Mouse (Mus musculus) thymus, adult 2 months (tissue): Measurements from ENCODE around the gene Mcat. TPM values are rescaled to one million over a fixed set of nuclear protein-coding genes. Genes with fewer than 3 reads are reported as not detected.

Source experiments
- DNase-seq: peaks from one replicate; pipeline ENCODE4 v3.0.0; 2021
- H3K27ac ChIP-seq: fragments of 200-500 bp; 2 replicates; pipeline ENCODE4 v1.5.1; 2012; ENCODE audit warnings: low read length, control low read depth; ENCODE audit not compliant: control insufficient read depth, insufficient read depth
- H3K27me3 ChIP-seq: fragments of 200-500 bp; 2 replicates; pipeline ENCODE4 v1.6.1; 2012; ENCODE audit warnings: mild to moderate bottlenecking, low read length, moderate library complexity, mixed read lengths; ENCODE audit not compliant: control insufficient read depth, insufficient read depth
- H3K36me3 ChIP-seq: fragments of 200-500 bp; 2 replicates; pipeline ENCODE4 v1.6.1; 2012; ENCODE audit warnings: mild to moderate bottlenecking, low read length, moderate library complexity; ENCODE audit not compliant: control insufficient read depth, insufficient read depth
- H3K4me1 ChIP-seq: fragments of 200-500 bp; replicated peaks from 2 replicates; pipeline ENCODE4 v1.6.1; 2012; ENCODE audit warnings: low read length; ENCODE audit not compliant: control insufficient read depth, insufficient read depth
- H3K4me3 ChIP-seq: fragments of 200-500 bp; 2 replicates; pipeline ENCODE4 v1.5.1; 2012; ENCODE audit warnings: mild to moderate bottlenecking, low read length, control low read depth, moderate library complexity; ENCODE audit not compliant: control insufficient read depth, insufficient read depth
- CTCF ChIP-seq: fragments of 200-500 bp; IDR thresholded peaks from 2 replicates; pipeline ENCODE4 v1.5.1; 2012; ENCODE audit warnings: mild to moderate bottlenecking, control low read depth, low read length, moderate library complexity, borderline replicate concordance; ENCODE audit not compliant: control insufficient read depth, poor library complexity, insufficient read depth; ENCODE audit errors: extremely low read depth
- POLR2A ChIP-seq: fragments of 200-500 bp; IDR thresholded peaks from 2 replicates; pipeline ENCODE4 v1.6.1; 2012; ENCODE audit warnings: mild to moderate bottlenecking, low read length, control low read depth, moderate library complexity; ENCODE audit not compliant: control insufficient read depth, poor library complexity, insufficient read depth; ENCODE audit errors: extremely low read depth
- WGBS: fragments of 180-500 bp; shearing (Covaris S2); methylation state at CpG from one replicate; pipeline ENCODE4 v1.1.7; 2018; 5-methylcytosine and 5-hydroxymethylcytosine counted together
- polyA plus RNA-seq: library from polyadenylated mRNA; depleted of rRNA; stranded (reverse); fragments of >200 nt; gene quantifications from 2 replicates; pipeline ENCODE4 v1.2.3, GENCODE M21; 2012

Mcat gene
- polyA plus RNA-seq, 1 experiment = 31.9 TPM

DNA sequence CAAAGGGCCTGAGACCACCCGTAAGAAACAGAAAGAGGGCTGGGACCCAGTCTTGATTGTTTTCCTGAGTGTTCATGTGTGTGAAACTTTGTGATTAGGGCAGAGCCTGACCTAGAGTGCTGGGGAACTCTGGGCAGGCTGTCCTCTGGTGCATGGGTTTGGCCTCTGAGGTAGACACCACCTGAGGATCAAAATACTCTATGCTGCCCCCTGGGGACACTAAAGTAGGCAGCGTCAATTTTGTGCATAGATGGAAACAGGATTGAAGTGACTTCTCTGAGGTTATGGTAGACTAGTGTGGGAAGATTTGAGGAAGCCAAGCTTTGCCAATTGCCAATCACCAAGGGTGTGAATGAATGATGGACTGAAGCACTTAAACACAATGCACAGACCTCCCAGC, 7.1 kb upstream of the Mcat start:
- Histone ChIP-seq H3K4me1 (peaks cover 4% of the 10 kb centered on the region; the same call in 1 of the 2 replicates), H3K36me3 (peaks cover 34% of the 10 kb centered on the region), H3K4me3 (no peak overlapping the region), H3K27ac (no peak overlapping the region), H3K27me3 (no peaks in the 10 kb centered on the region)
- peak; percentile 38 for DNase-seq
- 64% methylated on average over 2 of the region's 2 CpGs for WGBS
- TF ChIP-seq POLR2A = no peak
- no peak for TF ChIP-seq CTCF

DNA sequence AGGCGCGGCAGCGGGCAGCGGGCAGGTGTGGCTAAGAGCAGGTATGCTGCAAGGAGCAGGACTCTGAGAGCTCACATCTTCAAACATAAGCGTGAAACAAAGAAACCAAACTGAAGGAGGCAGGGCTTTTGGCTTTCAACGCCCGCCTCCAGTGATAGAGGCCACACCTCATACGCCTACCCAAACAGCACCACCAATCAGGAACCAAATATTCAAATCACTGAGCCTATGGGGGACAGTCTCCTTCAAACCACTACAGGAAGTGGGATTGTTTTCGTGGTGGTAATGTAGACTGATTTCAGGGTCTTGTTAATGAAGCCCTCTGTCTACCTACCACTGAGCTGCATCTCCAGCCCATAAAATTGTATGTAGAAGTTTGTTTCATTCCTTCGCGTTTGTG, 6.1 kb upstream of the Mcat start:
- TF ChIP-seq CTCF (no peak), POLR2A (no peak)
- no peak overlapping the region for H3K27ac ChIP-seq
- 67% methylated on average over 11 of the region's 11 CpGs for WGBS
- H3K27me3 ChIP-seq = no peaks in the 10 kb centered on the region
- H3K4me3 ChIP-seq = no peak overlapping the region
- peaks cover 25% of the 10 kb centered on the region for H3K36me3 ChIP-seq
- H3K4me1 ChIP-seq = peaks cover 8% of the 10 kb centered on the region
- no peak for DNase-seq

DNA sequence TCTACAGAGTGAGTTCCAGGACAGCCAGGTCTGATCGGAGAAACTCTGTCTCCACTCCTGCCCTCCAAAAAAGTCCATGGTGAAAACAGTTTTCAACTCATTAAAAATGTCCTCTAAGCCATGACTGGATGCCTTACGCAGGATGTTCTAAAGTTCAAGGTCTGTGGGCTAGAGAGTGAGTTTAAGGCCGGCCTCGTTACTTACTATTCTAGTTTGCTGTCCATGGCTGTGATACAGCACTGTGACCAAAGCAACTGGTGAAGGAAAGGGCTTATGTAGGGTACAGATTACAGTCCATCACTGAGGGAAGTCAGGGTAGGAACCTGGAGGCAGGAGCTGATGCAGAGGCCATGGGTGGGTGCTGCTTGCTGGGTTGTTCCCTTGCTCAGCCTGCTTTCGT, 5.0 kb upstream of the Mcat start:
- H3K27ac ChIP-seq = no peak overlapping the region
- H3K4me1 ChIP-seq = peaks cover 15% of the 10 kb centered on the region
- peaks cover 15% of the 10 kb centered on the region for H3K36me3 ChIP-seq
- H3K4me3 ChIP-seq = no peak overlapping the region
- WGBS = 97% methylated on average over 5 of the region's 5 CpGs
- DNase-seq = no peak
- H3K27me3 ChIP-seq = no peaks in the 10 kb centered on the region
- no peak for TF ChIP-seq CTCF
- no peak for TF ChIP-seq POLR2A

DNA sequence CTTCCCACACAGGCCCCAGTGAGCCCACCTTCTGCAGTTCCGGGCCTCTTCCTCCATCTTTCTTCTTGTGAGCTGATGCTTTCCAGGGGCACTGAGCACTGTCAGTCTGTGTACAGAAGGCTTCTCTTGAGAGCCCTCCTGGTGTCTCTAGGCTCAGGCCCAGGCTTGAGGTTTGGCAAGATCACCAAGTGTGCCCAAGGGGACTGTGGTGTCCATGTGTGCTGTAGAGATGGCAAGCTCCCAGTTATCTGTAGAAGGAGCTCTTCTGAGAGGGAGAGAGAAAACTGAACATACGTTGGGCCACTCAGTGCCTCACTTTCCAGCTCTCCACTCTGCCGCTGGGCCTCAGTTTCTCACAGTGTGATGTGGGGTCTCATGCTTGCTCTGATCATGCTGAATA, 4.1 kb upstream of the Mcat start:
- Histone ChIP-seq H3K36me3 (peaks cover 13% of the 10 kb centered on the region), H3K27me3 (no peaks in the 10 kb centered on the region), H3K4me1 (peaks cover 15% of the 10 kb centered on the region), H3K27ac (no peak overlapping the region), H3K4me3 (no peak overlapping the region)
- 97% methylated on average over 3 of the region's 3 CpGs for WGBS
- TF ChIP-seq POLR2A = no peak
- TF ChIP-seq CTCF = no peak
- no peak for DNase-seq

DNA sequence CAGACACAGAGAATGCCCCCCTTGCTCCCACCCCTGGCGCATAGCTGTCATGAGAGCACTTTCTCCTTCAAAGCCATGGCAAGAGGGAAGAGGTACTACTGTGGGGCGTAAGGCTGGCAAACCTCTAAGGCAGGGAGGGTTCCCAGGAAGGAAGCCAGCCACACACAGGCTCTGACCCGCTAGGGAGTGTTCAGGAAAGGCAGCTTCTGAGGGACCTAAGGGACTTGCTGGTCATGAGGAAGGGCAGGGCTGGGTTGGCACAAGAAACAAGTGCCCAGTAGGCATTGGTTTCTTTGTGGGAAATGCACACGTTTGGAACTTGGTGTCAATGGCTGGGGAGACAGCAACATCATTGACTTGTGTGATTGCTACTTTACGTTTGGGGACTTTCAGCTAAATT, 2.4 kb upstream of the Mcat start:
- H3K36me3 ChIP-seq = no peaks in the 10 kb centered on the region
- TF ChIP-seq CTCF (no peak), POLR2A (no peak)
- WGBS = 86% methylated on average over 5 of the region's 5 CpGs
- no peak overlapping the region for H3K4me3 ChIP-seq
- no peak overlapping the region for H3K27ac ChIP-seq
- no peak for DNase-seq
- no peaks in the 10 kb centered on the region for H3K27me3 ChIP-seq
- peaks cover 21% of the 10 kb centered on the region for H3K4me1 ChIP-seq

DNA sequence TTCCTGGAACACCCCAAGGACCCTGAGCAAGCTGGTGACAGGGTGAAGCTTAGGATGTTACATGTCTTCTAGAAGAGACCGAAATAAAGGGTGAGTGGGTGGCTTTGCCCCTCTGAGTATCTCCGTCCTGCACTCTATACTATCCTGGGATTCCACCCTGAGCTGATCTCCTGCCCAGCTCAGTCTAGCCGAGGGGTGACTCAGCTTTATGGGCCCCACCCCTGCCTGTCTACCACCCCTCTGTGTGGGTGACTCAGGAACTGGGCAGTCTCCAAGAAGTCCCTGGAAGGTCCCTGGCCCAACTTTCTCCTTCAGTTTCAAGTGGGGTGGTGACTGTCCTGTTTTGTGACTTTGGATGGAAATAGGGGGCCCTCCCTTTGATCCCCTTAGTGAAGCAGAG, 1.8 kb upstream of the Mcat start:
- TF ChIP-seq CTCF = no peak
- no peak for TF ChIP-seq POLR2A
- Histone ChIP-seq H3K27me3 (no peaks in the 10 kb centered on the region), H3K4me3 (no peak overlapping the region), H3K4me1 (peaks cover 21% of the 10 kb centered on the region), H3K27ac (no peak overlapping the region), H3K36me3 (no peaks in the 10 kb centered on the region)
- DNase-seq = no peak
- WGBS = 80% methylated on average over 3 of the region's 3 CpGs
